Mouse (Mus musculus): Measurements from ENCODE around the gene Gm49337.
A peak's percentile ranks its signal among the peaks of the same experiment; 100 is the strongest.
"Not testable (repeated sequence)": the region's sequence is repeated elsewhere in the genome, so short reads cannot be mapped to it uniquely, and the experiment has no call there.

The Gm49337 gene

GRCm38 (mm10) chr4:116204422-116204821 is 31.2 kb downstream of the Gm49337 start:
- no peak for DNase-seq (ENCODE audit: extremely low read depth, insufficient read length, low spot score)

GRCm38 (mm10) chr4:116206531-116206930 is 33.3 kb downstream of the Gm49337 start:
- DNase-seq (ENCODE audit: extremely low read depth, insufficient read length, low spot score), result no peak

GRCm38 (mm10) chr4:116208891-116209290 is 35.7 kb downstream of the Gm49337 start:
- no peak for DNase-seq (ENCODE audit: extremely low read depth, insufficient read length, low spot score)

- no peak for DNase-seq (ENCODE audit: extremely low read depth, insufficient read length, low spot score)
Observed at GRCm38 (mm10) chr4:116215895-116216605, 42.9 kb downstream of the Gm49337 start.

- no peak for DNase-seq (ENCODE audit: extremely low read depth, insufficient read length, low spot score)
Observed at GRCm38 (mm10) chr4:116217046-116217445, 43.9 kb downstream of the Gm49337 start.

GRCm38 (mm10) chr4:116217661-116218060 is 44.5 kb downstream of the Gm49337 start:
- not testable (repeated sequence) for DNase-seq (ENCODE audit: extremely low read depth, insufficient read length, low spot score)

GRCm38 (mm10) chr4:116219056-116219455 is 45.9 kb downstream of the Gm49337 start:
- DNase-seq (ENCODE audit: extremely low read depth, insufficient read length, low spot score), result no peak

GRCm38 (mm10) chr4:116220071-116220650 is 47.0 kb downstream of the Gm49337 start:
- DNase-seq (ENCODE audit: extremely low read depth, insufficient read length, low spot score), result no peak

GRCm38 (mm10) chr4:116220780-116221139 is 47.6 kb downstream of the Gm49337 start:
- no peak for DNase-seq (ENCODE audit: extremely low read depth, insufficient read length, low spot score)

- DNase-seq (ENCODE audit: extremely low read depth, insufficient read length, low spot score), result peak; percentile 96
Observed at GRCm38 (mm10) chr4:116221140-116221851, 48.1 kb downstream of the Gm49337 start, which contains the start of gene Pik3r3. Gene Pik3r3 (plus strand): TSS chr4:116221618.

GRCm38 (mm10) chr4:116221996-116222842 is 49.0 kb downstream of the Gm49337 start:
- DNase-seq (ENCODE audit: extremely low read depth, insufficient read length, low spot score), result peak; percentile 33

GRCm38 (mm10) chr4:116222843-116223119 is 49.6 kb downstream of the Gm49337 start:
- no peak for DNase-seq (ENCODE audit: extremely low read depth, insufficient read length, low spot score)

- DNase-seq (ENCODE audit: extremely low read depth, insufficient read length, low spot score), result no peak
Observed at GRCm38 (mm10) chr4:116243377-116243776, 70.2 kb downstream of the Gm49337 start.

GRCm38 (mm10) chr4:116244240-116244639 is 71.1 kb downstream of the Gm49337 start:
- no peak for DNase-seq (ENCODE audit: extremely low read depth, insufficient read length, low spot score)

GRCm38 (mm10) chr4:116245926-116246325 is 72.7 kb downstream of the Gm49337 start:
- DNase-seq (ENCODE audit: extremely low read depth, insufficient read length, low spot score), result not testable (repeated sequence)

- no peak for DNase-seq (ENCODE audit: extremely low read depth, insufficient read length, low spot score)
Observed at GRCm38 (mm10) chr4:116249986-116250385, 76.8 kb downstream of the Gm49337 start.

- no peak for DNase-seq (ENCODE audit: extremely low read depth, insufficient read length, low spot score)
Observed at GRCm38 (mm10) chr4:116268220-116268619, 95.0 kb downstream of the Gm49337 start.

GRCm38 (mm10) chr4:116282211-116282610 is 109.0 kb downstream of the Gm49337 start:
- DNase-seq (ENCODE audit: extremely low read depth, insufficient read length, low spot score), result no peak

GRCm38 (mm10) chr4:116291561-116291960 is 118.4 kb downstream of the Gm49337 start:
- peak; percentile 54 for DNase-seq (ENCODE audit: extremely low read depth, insufficient read length, low spot score)

GRCm38 (mm10) chr4:116293296-116293695 is 120.1 kb downstream of the Gm49337 start:
- no peak for DNase-seq (ENCODE audit: extremely low read depth, insufficient read length, low spot score)

- peak; percentile 78 for DNase-seq (ENCODE audit: extremely low read depth, insufficient read length, low spot score)
Observed at GRCm38 (mm10) chr4:116300878-116301355, 127.7 kb downstream of the Gm49337 start.

All from 3134 (cell line).